Mouse (Mus musculus): ENCODE results near the gene Zfp750. TPM values are rescaled to one million over a fixed set of nuclear protein-coding genes. Genes with fewer than 3 reads are reported as not detected.

Zfp750 gene
- not detected for total RNA-seq (2021)

GRCm38 (mm10) chr11:121519131-121519530 lies at the start of gene Zfp750:
TSS of gene Zfp750 (minus strand) at chr11:121519333.
- no peak for DNase-seq (ENCODE audit: extremely low spot score in 1 of 2, low spot score in 2 of 2)
- intact Hi-C loops (cut with DNase I), result no loop called here

GRCm38 (mm10) chr11:121564265-121564664 lies 45.1 kb upstream of the Zfp750 start:
- intact Hi-C loops (cut with DNase I), result no loop called here
- DNase-seq (ENCODE audit: extremely low spot score in 1 of 2, low spot score in 2 of 2), result no peak

- intact Hi-C loops (cut with DNase I), result no loop called here
- no peak for DNase-seq (ENCODE audit: extremely low spot score in 1 of 2, low spot score in 2 of 2)
Observed at GRCm38 (mm10) chr11:121563312-121563711, 44.2 kb upstream of the Zfp750 start.

GRCm38 (mm10) chr11:121560294-121560663 lies 41.1 kb upstream of the Zfp750 start:
- no peak for DNase-seq (ENCODE audit: extremely low spot score in 1 of 2, low spot score in 2 of 2)
- intact Hi-C loops (cut with DNase I), result no loop called here

GRCm38 (mm10) chr11:121559527-121560293 lies 40.6 kb upstream of the Zfp750 start:
- intact Hi-C loops (cut with DNase I), result no loop called here
- no peak for DNase-seq (ENCODE audit: extremely low spot score in 1 of 2, low spot score in 2 of 2)

GRCm38 (mm10) chr11:121558522-121558921 lies 39.4 kb upstream of the Zfp750 start:
- no peak for DNase-seq (ENCODE audit: extremely low spot score in 1 of 2, low spot score in 2 of 2)
- intact Hi-C loops (cut with DNase I), result no loop called here

GRCm38 (mm10) chr11:121557946-121558345 lies 38.8 kb upstream of the Zfp750 start:
- no peak for DNase-seq (ENCODE audit: extremely low spot score in 1 of 2, low spot score in 2 of 2)
- intact Hi-C loops (cut with DNase I), result no loop called here

GRCm38 (mm10) chr11:121556727-121557126 lies 37.6 kb upstream of the Zfp750 start:
- DNase-seq (ENCODE audit: extremely low spot score in 1 of 2, low spot score in 2 of 2), result no peak

GRCm38 (mm10) chr11:121553458-121553857 lies 34.3 kb upstream of the Zfp750 start:
- no peak for DNase-seq (ENCODE audit: extremely low spot score in 1 of 2, low spot score in 2 of 2)
- intact Hi-C loops (cut with DNase I), result no loop called here

More at GRCm38 (mm10) chr11:121556727-121557126, 37.6 kb upstream of the Zfp750 start:
- intact Hi-C loops (cut with DNase I), result no loop called here

- intact Hi-C loops (cut with DNase I), result no loop called here
- DNase-seq (ENCODE audit: extremely low spot score in 1 of 2, low spot score in 2 of 2), result no peak
Observed at GRCm38 (mm10) chr11:121552846-121553457, 33.8 kb upstream of the Zfp750 start.

GRCm38 (mm10) chr11:121552167-121552566 lies 33.0 kb upstream of the Zfp750 start:
- intact Hi-C loops (cut with DNase I), result no loop called here
- DNase-seq (ENCODE audit: extremely low spot score in 1 of 2, low spot score in 2 of 2), result peak in 1 of 2 experiments; percentile 66

GRCm38 (mm10) chr11:121551206-121551799 lies 32.2 kb upstream of the Zfp750 start:
- intact Hi-C loops (cut with DNase I), result no loop called here
- DNase-seq (ENCODE audit: extremely low spot score in 1 of 2, low spot score in 2 of 2), result no peak

- intact Hi-C loops (cut with DNase I), result no loop called here
- DNase-seq (ENCODE audit: extremely low spot score in 1 of 2, low spot score in 2 of 2), result no peak
Observed at GRCm38 (mm10) chr11:121549843-121550647, 30.9 kb upstream of the Zfp750 start.

- intact Hi-C loops (cut with DNase I), result no loop called here
- peak in 1 of 2 experiments; percentile 31 for DNase-seq (ENCODE audit: extremely low spot score in 1 of 2, low spot score in 2 of 2)
Observed at GRCm38 (mm10) chr11:121548996-121549842, 30.1 kb upstream of the Zfp750 start.

- intact Hi-C loops (cut with DNase I), result no loop called here
- no peak for DNase-seq (ENCODE audit: extremely low spot score in 1 of 2, low spot score in 2 of 2)
Observed at GRCm38 (mm10) chr11:121547925-121548324, 28.8 kb upstream of the Zfp750 start.

GRCm38 (mm10) chr11:121547234-121547633 lies 28.1 kb upstream of the Zfp750 start:
- DNase-seq (ENCODE audit: extremely low spot score in 1 of 2, low spot score in 2 of 2), result no peak
- intact Hi-C loops (cut with DNase I), result no loop called here

- intact Hi-C loops (cut with DNase I), result no loop called here
- no peak for DNase-seq (ENCODE audit: extremely low spot score in 1 of 2, low spot score in 2 of 2)
Observed at GRCm38 (mm10) chr11:121545398-121546034, 26.4 kb upstream of the Zfp750 start.

All from left cerebral cortex, postnatal 10 days (tissue).